Mouse (Mus musculus): Measurements from ENCODE around the gene Il10ra. TPM values are rescaled to one million over a fixed set of nuclear protein-coding genes. Genes with fewer than 3 reads are reported as not detected.

The Il10ra gene
- polyA plus RNA-seq, 1 experiment, result 0.78 TPM

- DNase-seq (ENCODE audit: low read depth), result no peak
- no peak for TF ChIP-seq CTCF (IDR thresholded peaks at IDR 0.05; ENCODE audit: borderline replicate concordance, extremely low read depth, insufficient read depth, insufficient read length)
Measured at GRCm38 (mm10) chr9:45235668-45236227, 33.2 kb downstream of the Il10ra start.

DNA sequence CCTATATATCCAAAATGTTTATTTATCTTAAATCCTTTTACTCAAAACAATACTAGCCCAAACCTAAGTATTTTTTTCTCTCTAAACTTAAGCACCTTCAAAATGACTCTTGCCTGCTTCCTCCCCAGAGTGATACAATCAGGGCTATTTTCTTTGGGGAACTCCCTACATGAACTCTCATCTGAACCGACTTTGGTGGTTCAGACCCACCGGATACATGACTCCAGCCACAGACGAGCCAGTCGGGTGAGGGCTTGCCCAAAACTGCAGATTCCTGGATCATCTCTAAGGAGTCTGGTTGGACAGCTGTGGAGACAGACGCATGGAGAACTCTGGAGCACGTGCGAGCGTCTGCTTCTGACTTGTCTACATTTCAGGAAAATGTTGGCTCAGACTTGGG is 39.6 kb downstream of the Il10ra start:
- no peak for DNase-seq (ENCODE audit: low read depth)
- TF ChIP-seq CTCF (IDR thresholded peaks at IDR 0.05; ENCODE audit: borderline replicate concordance, extremely low read depth, insufficient read depth, insufficient read length) (no peak), POLR2A (IDR thresholded peaks at IDR 0.05; ENCODE audit: borderline replicate concordance, extremely low read depth, insufficient read depth, insufficient read length, poor library complexity, severe bottlenecking) (no peak)

- TF ChIP-seq CTCF (IDR thresholded peaks at IDR 0.05; ENCODE audit: borderline replicate concordance, extremely low read depth, insufficient read depth, insufficient read length), result peak; percentile 90
- no peak for TF ChIP-seq POLR2A (IDR thresholded peaks at IDR 0.05; ENCODE audit: borderline replicate concordance, extremely low read depth, insufficient read depth, insufficient read length, poor library complexity, severe bottlenecking)
- peak; percentile 90 for DNase-seq (ENCODE audit: low read depth)
Measured at GRCm38 (mm10) chr9:45221567-45221966, 47.4 kb downstream of the Il10ra start.

DNA sequence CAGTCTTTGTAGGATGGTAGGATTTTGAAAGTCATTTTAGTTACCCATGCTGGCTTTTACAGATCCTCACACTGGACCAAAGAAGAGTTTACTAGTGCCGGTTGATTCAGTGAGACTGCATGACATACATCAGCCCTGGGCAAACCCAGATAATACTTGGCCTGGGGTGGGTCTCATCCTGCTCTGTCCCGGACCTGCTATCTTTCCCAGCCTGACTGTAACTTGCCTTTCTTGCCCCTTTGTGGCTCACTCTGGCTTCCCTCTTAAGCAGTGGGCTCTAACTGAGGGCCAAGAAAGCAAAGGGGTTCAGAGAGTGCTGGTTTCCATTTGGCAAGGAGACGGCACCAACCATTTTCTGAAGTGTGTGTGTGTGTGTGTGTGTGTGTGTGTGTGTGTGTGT is 49.3 kb downstream of the Il10ra start:
- TF ChIP-seq CTCF (IDR thresholded peaks at IDR 0.05; ENCODE audit: borderline replicate concordance, extremely low read depth, insufficient read depth, insufficient read length) (no peak), POLR2A (IDR thresholded peaks at IDR 0.05; ENCODE audit: borderline replicate concordance, extremely low read depth, insufficient read depth, insufficient read length, poor library complexity, severe bottlenecking) (no peak)
- DNase-seq (ENCODE audit: low read depth), result no peak

GRCm38 (mm10) chr9:45215526-45216179 is 53.3 kb downstream of the Il10ra start:
- TF ChIP-seq CTCF (IDR thresholded peaks at IDR 0.05; ENCODE audit: borderline replicate concordance, extremely low read depth, insufficient read depth, insufficient read length) (no peak), POLR2A (IDR thresholded peaks at IDR 0.05; ENCODE audit: borderline replicate concordance, extremely low read depth, insufficient read depth, insufficient read length, poor library complexity, severe bottlenecking) (no peak)
- peak; percentile 39 for DNase-seq (ENCODE audit: low read depth)

DNA sequence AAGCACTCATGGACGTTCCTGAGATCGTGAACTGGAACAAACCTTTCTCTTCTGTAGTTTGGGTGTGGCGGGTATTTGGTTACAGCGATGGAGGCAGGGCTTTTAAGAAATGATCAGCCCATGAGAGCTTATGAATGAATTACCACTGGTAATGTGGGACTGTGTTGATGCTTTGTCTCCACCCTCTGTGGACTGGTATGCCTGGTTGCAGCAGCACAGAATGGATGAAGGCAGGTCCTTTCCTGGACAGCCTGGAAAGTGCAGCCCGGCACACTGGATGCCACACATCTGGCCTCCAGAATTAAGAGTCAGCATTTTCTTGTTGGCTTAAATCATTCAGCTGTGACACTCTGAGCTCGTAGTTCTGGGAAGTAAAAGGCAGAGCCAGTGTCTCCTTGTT is 56.9 kb downstream of the Il10ra start:
- no peak for DNase-seq (ENCODE audit: low read depth)
- TF ChIP-seq CTCF (IDR thresholded peaks at IDR 0.05; ENCODE audit: borderline replicate concordance, extremely low read depth, insufficient read depth, insufficient read length), result no peak
- no peak for TF ChIP-seq POLR2A (IDR thresholded peaks at IDR 0.05; ENCODE audit: borderline replicate concordance, extremely low read depth, insufficient read depth, insufficient read length, poor library complexity, severe bottlenecking)

- TF ChIP-seq CTCF (IDR thresholded peaks at IDR 0.05; ENCODE audit: borderline replicate concordance, extremely low read depth, insufficient read depth, insufficient read length) (no peak), POLR2A (IDR thresholded peaks at IDR 0.05; ENCODE audit: borderline replicate concordance, extremely low read depth, insufficient read depth, insufficient read length, poor library complexity, severe bottlenecking) (no peak)
- DNase-seq (ENCODE audit: low read depth), result no peak
Measured at GRCm38 (mm10) chr9:45207015-45207743, 61.8 kb downstream of the Il10ra start.

GRCm38 (mm10) chr9:45206121-45206520 is 62.8 kb downstream of the Il10ra start:
- DNase-seq (ENCODE audit: low read depth), result no peak
- TF ChIP-seq POLR2A (IDR thresholded peaks at IDR 0.05; ENCODE audit: borderline replicate concordance, extremely low read depth, insufficient read depth, insufficient read length, poor library complexity, severe bottlenecking) (no peak), CTCF (IDR thresholded peaks at IDR 0.05; ENCODE audit: borderline replicate concordance, extremely low read depth, insufficient read depth, insufficient read length) (no peak)

DNA sequence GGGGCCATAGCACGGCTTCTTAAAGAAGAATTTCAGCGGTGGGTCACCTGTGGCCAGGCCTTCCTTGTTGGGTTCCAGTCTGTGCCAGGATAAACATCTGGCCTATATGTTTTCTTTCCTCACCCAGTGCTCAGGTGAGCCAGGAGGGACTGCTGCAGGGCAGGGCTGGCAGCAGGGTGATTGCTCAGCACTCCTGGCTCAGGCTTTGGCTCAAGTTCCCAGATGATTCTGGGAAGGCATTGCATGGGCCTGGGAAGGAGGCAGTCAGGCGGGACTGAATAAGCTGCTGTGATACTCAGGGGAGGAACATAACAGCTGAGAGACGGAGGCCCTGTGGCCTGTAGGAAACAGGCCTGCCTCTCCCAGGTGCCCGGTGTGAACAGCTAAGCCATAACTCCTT is 63.8 kb downstream of the Il10ra start:
- TF ChIP-seq CTCF (IDR thresholded peaks at IDR 0.05; ENCODE audit: borderline replicate concordance, extremely low read depth, insufficient read depth, insufficient read length) (no peak), POLR2A (IDR thresholded peaks at IDR 0.05; ENCODE audit: borderline replicate concordance, extremely low read depth, insufficient read depth, insufficient read length, poor library complexity, severe bottlenecking) (no peak)
- no peak for DNase-seq (ENCODE audit: low read depth)

Other genes starting within 250 kb of the Il10ra start
- gene Mpzl2, start 229.3 kb downstream of the Il10ra start, polyA plus RNA-seq (2012; rRNA removed), result 1.6 and 1.7 TPM in 2 replicates
- gene Mpzl3, start 214.0 kb downstream of the Il10ra start, polyA plus RNA-seq (2012; rRNA removed), result 0.86 and 1.7 TPM in 2 replicates
- gene Jaml, start 190.0 kb downstream of the Il10ra start, polyA plus RNA-seq (2012; rRNA removed), result 0.09 and 0.10 TPM in 2 replicates
- gene Scn2b, start 151.4 kb downstream of the Il10ra start, polyA plus RNA-seq (2012; rRNA removed), result 7.1 and 8.9 TPM in 2 replicates
- 0.16 and 0.23 TPM in 2 replicates for gene Scn4b, start 130.8 kb downstream of the Il10ra start, polyA plus RNA-seq (2012; rRNA removed)
- gene BC049352, start 87.1 kb downstream of the Il10ra start, polyA plus RNA-seq (2012; rRNA removed), result 0.10 TPM in 1 of 2 replicates, not detected in the other
- gene Tmprss4, start 65.1 kb downstream of the Il10ra start, polyA plus RNA-seq (2012; rRNA removed), result 0.16 TPM in 1 of 2 replicates, not detected in the other
- gene Tmprss13, start 50.0 kb upstream of the Il10ra start, polyA plus RNA-seq (2012; rRNA removed), result 0.08 and 0.10 TPM in 2 replicates
- 374 and 382 TPM in 2 replicates for gene Fxyd6, start 101.0 kb upstream of the Il10ra start, polyA plus RNA-seq (2012; rRNA removed)
- 7.7 and 8.4 TPM in 2 replicates for gene Fxyd2, start 130.5 kb upstream of the Il10ra start, polyA plus RNA-seq (2012; rRNA removed)
- gene Dscaml1, start 157.5 kb upstream of the Il10ra start, polyA plus RNA-seq (2012; rRNA removed), result 34.3 and 36.8 TPM in 2 replicates